Mouse (Mus musculus): ENCODE measurements around the gene Hes7.

- TF ChIP-seq GATA1 (IDR thresholded peaks at IDR 0.05; ENCODE audit: borderline replicate concordance, low read length) (no peak), FLI1 (IDR thresholded peaks at IDR 0.05; ENCODE audit: low read length) (no peak)
Measured at GRCm38 (mm10) chr11:69089616-69090290, 30.5 kb upstream of the Hes7 start.

Data from megakaryocyte, embryonic 14.5 days (primary cell).